ENCODE assay signal across 33 mouse cellular contexts in the genomic region with DNA sequence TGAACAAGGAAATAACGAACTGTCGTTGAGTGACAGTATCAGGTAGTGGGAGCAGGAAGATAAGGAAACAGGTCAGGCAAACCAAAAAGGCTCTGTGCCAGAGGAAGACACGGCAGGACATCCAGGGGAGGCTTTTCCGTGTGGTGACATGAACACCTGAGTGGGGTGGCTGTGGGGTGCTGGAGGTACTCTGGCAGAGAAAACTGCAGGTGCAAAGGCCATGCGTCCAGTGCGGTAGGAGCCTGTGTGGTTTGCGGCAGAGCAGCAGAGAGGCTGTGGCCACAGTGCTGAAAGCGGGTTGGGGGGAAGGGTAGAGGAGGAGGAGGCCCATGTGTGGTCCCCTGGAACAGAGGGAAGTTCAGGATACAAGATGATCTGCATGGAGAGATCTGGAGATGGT.
"Had no signal": no experiment of that assay in that cellular context is flagged by ENCODE, and none has a peak within 500 bp of the region (broad histone marks: within the 10 kb centered on the region; RNA-seq: fewer than 3 reads in every experiment).

No protein-coding gene starts in this region.

- H3K36me3 ChIP-seq: heart, embryonic 12.5 days; heart, embryonic 13.5 days; heart, embryonic 15.5 days; hindbrain, embryonic 10.5 days; hindbrain, embryonic 12.5 days; hindbrain, embryonic 13.5 days; hindbrain, embryonic 15.5 days; intestine, embryonic 15.5 days; kidney, embryonic 15.5 days had no signal

- DNase-seq: heart, postnatal 36 days; heart, postnatal 4 days; kidney, adult 11 months; kidney, adult 18-20 months; kidney, adult 2 months; kidney, adult 8-10 months; kidney, adult 9 months; kidney, postnatal 10 days; kidney, postnatal 14 days; kidney, postnatal 25 days; kidney, postnatal 36 days; kidney, postnatal 4 days; layer of hippocampus, adult 9-11 months; layer of hippocampus, postnatal 36 days had no signal

- H3K4me3 ChIP-seq: heart, embryonic 12.5 days; heart, embryonic 13.5 days; heart, embryonic 15.5 days; hindbrain, embryonic 10.5 days; hindbrain, embryonic 12.5 days; hindbrain, embryonic 13.5 days; hindbrain, embryonic 15.5 days; intestine, embryonic 15.5 days; kidney, embryonic 15.5 days; layer of hippocampus, adult 2 months; left cerebral cortex, adult 2 months had no signal

- H3K9ac ChIP-seq: heart, embryonic 12.5 days; heart, embryonic 13.5 days; heart, embryonic 15.5 days; hindbrain, embryonic 12.5 days; hindbrain, embryonic 13.5 days; hindbrain, embryonic 14.5 days; hindbrain, embryonic 15.5 days; intestine, embryonic 15.5 days; kidney, embryonic 15.5 days had no signal

- H3K9me3 ChIP-seq: heart, embryonic 12.5 days; heart, embryonic 13.5 days; heart, embryonic 15.5 days; hindbrain, embryonic 10.5 days; hindbrain, embryonic 12.5 days; hindbrain, embryonic 13.5 days; hindbrain, embryonic 15.5 days; intestine, embryonic 15.5 days; kidney, embryonic 15.5 days had no signal

- H3K27ac ChIP-seq: heart, embryonic 13.5 days; heart, embryonic 15.5 days; hindbrain, embryonic 10.5 days; hindbrain, embryonic 12.5 days; hindbrain, embryonic 13.5 days; hindbrain, embryonic 14.5 days; hindbrain, embryonic 15.5 days; hindbrain, postnatal 0 days; intestine, embryonic 15.5 days; kidney, embryonic 15.5 days; kidney, postnatal 0 days; layer of hippocampus, adult 2 months; left cerebral cortex, adult 2 months had no signal

- H3K4me2 ChIP-seq: heart, embryonic 11.5 days; heart, embryonic 12.5 days; heart, embryonic 13.5 days; heart, embryonic 15.5 days; hindbrain, embryonic 12.5 days; hindbrain, embryonic 13.5 days; hindbrain, embryonic 14.5 days; hindbrain, embryonic 15.5 days; intestine, embryonic 15.5 days; kidney, embryonic 15.5 days had no signal

- ATAC-seq: hindbrain, embryonic 16.5 days; hindbrain, postnatal 0 days; inflammation-experienced regulatory T-cells, adult 6 months; intestine, embryonic 15.5 days; intestine, embryonic 16.5 days; intestine, postnatal 0 days had no signal

- H3K27me3 ChIP-seq: heart, embryonic 12.5 days; heart, embryonic 13.5 days; hindbrain, embryonic 12.5 days; hindbrain, embryonic 15.5 days; intestine, embryonic 15.5 days; kidney, embryonic 15.5 days had no signal

- H3K4me1 ChIP-seq: heart, embryonic 12.5 days; hindbrain, embryonic 15.5 days; intestine, embryonic 15.5 days had no signal
